Mouse (Mus musculus): ENCODE measurements around the gene Zzz3. TPM values are rescaled to one million over a fixed set of nuclear protein-coding genes. Genes with fewer than 3 reads are reported as not detected.

Gene Zzz3
- 92.6 and 113 TPM in 2 replicates for total RNA-seq (2017)

GRCm38 (mm10) chr3:152395350-152396277, at the start of gene Zzz3:
TSS of gene Zzz3 (plus strand) at chr3:152395473.
- peak; percentile 74 to 81 for ATAC-seq (replicated peaks in 1 of 2; ENCODE audit: insufficient read depth in 1 of 2, low FRiP score in 2 of 2, low TSS enrichment in 1 of 2, low read depth in 1 of 2, poor library complexity in 2 of 2, severe bottlenecking in 2 of 2)

GRCm38 (mm10) chr3:152345732-152346632, 49.3 kb upstream of the Zzz3 start, which contains the start of gene Usp33:
TSS of gene Usp33 (plus strand) at chr3:152346478.
- peak; percentile 93 to 95 for ATAC-seq (replicated peaks in 1 of 2; ENCODE audit: insufficient read depth in 1 of 2, low FRiP score in 2 of 2, low TSS enrichment in 1 of 2, low read depth in 1 of 2, poor library complexity in 2 of 2, severe bottlenecking in 2 of 2)

- peak in 1 of 2 experiments; percentile 7; a peak in 1 of 4 replicates for ATAC-seq (replicated peaks in 1 of 2; ENCODE audit: insufficient read depth in 1 of 2, low FRiP score in 2 of 2, low TSS enrichment in 1 of 2, low read depth in 1 of 2, poor library complexity in 2 of 2, severe bottlenecking in 2 of 2)
Measured at GRCm38 (mm10) chr3:152346633-152347141, 48.6 kb upstream of the Zzz3 start.

GRCm38 (mm10) chr3:152347227-152347626, 48.0 kb upstream of the Zzz3 start:
- ATAC-seq (replicated peaks in 1 of 2; ENCODE audit: insufficient read depth in 1 of 2, low FRiP score in 2 of 2, low TSS enrichment in 1 of 2, low read depth in 1 of 2, poor library complexity in 2 of 2, severe bottlenecking in 2 of 2), result no peak

GRCm38 (mm10) chr3:152348011-152348830, 47.1 kb upstream of the Zzz3 start:
- no peak; a peak in 1 of 4 replicates for ATAC-seq (replicated peaks in 1 of 2; ENCODE audit: insufficient read depth in 1 of 2, low FRiP score in 2 of 2, low TSS enrichment in 1 of 2, low read depth in 1 of 2, poor library complexity in 2 of 2, severe bottlenecking in 2 of 2)

GRCm38 (mm10) chr3:152350431-152350830, 44.8 kb upstream of the Zzz3 start:
- no peak for ATAC-seq (replicated peaks in 1 of 2; ENCODE audit: insufficient read depth in 1 of 2, low FRiP score in 2 of 2, low TSS enrichment in 1 of 2, low read depth in 1 of 2, poor library complexity in 2 of 2, severe bottlenecking in 2 of 2)

GRCm38 (mm10) chr3:152350966-152351365, 44.3 kb upstream of the Zzz3 start:
- ATAC-seq (replicated peaks in 1 of 2; ENCODE audit: insufficient read depth in 1 of 2, low FRiP score in 2 of 2, low TSS enrichment in 1 of 2, low read depth in 1 of 2, poor library complexity in 2 of 2, severe bottlenecking in 2 of 2), result no peak

- no peak for ATAC-seq (replicated peaks in 1 of 2; ENCODE audit: insufficient read depth in 1 of 2, low FRiP score in 2 of 2, low TSS enrichment in 1 of 2, low read depth in 1 of 2, poor library complexity in 2 of 2, severe bottlenecking in 2 of 2)
Measured at GRCm38 (mm10) chr3:152352289-152352688, 43.0 kb upstream of the Zzz3 start.

GRCm38 (mm10) chr3:152353434-152354177, 41.7 kb upstream of the Zzz3 start:
- no peak for ATAC-seq (replicated peaks in 1 of 2; ENCODE audit: insufficient read depth in 1 of 2, low FRiP score in 2 of 2, low TSS enrichment in 1 of 2, low read depth in 1 of 2, poor library complexity in 2 of 2, severe bottlenecking in 2 of 2)

GRCm38 (mm10) chr3:152355361-152355760, 39.9 kb upstream of the Zzz3 start:
- peak; percentile 65 to 88 for ATAC-seq (replicated peaks in 1 of 2; ENCODE audit: insufficient read depth in 1 of 2, low FRiP score in 2 of 2, low TSS enrichment in 1 of 2, low read depth in 1 of 2, poor library complexity in 2 of 2, severe bottlenecking in 2 of 2)

- no peak for ATAC-seq (replicated peaks in 1 of 2; ENCODE audit: insufficient read depth in 1 of 2, low FRiP score in 2 of 2, low TSS enrichment in 1 of 2, low read depth in 1 of 2, poor library complexity in 2 of 2, severe bottlenecking in 2 of 2)
Measured at GRCm38 (mm10) chr3:152356751-152357150, 38.5 kb upstream of the Zzz3 start.

GRCm38 (mm10) chr3:152359151-152359550, 36.1 kb upstream of the Zzz3 start:
- no peak for ATAC-seq (replicated peaks in 1 of 2; ENCODE audit: insufficient read depth in 1 of 2, low FRiP score in 2 of 2, low TSS enrichment in 1 of 2, low read depth in 1 of 2, poor library complexity in 2 of 2, severe bottlenecking in 2 of 2)

GRCm38 (mm10) chr3:152364181-152364580, 31.1 kb upstream of the Zzz3 start:
- no peak for ATAC-seq (replicated peaks in 1 of 2; ENCODE audit: insufficient read depth in 1 of 2, low FRiP score in 2 of 2, low TSS enrichment in 1 of 2, low read depth in 1 of 2, poor library complexity in 2 of 2, severe bottlenecking in 2 of 2)

- no peak for ATAC-seq (replicated peaks in 1 of 2; ENCODE audit: insufficient read depth in 1 of 2, low FRiP score in 2 of 2, low TSS enrichment in 1 of 2, low read depth in 1 of 2, poor library complexity in 2 of 2, severe bottlenecking in 2 of 2)
Measured at GRCm38 (mm10) chr3:152376063-152376462, 19.2 kb upstream of the Zzz3 start.

- no peak for ATAC-seq (replicated peaks in 1 of 2; ENCODE audit: insufficient read depth in 1 of 2, low FRiP score in 2 of 2, low TSS enrichment in 1 of 2, low read depth in 1 of 2, poor library complexity in 2 of 2, severe bottlenecking in 2 of 2)
Measured at GRCm38 (mm10) chr3:152384106-152384505, 11.2 kb upstream of the Zzz3 start.

- peak; percentile 88 to 91 for ATAC-seq (replicated peaks in 1 of 2; ENCODE audit: insufficient read depth in 1 of 2, low FRiP score in 2 of 2, low TSS enrichment in 1 of 2, low read depth in 1 of 2, poor library complexity in 2 of 2, severe bottlenecking in 2 of 2)
Measured at GRCm38 (mm10) chr3:152396278-152396987, 1.2 kb downstream of the Zzz3 start.
